Mouse (Mus musculus) neural tube, embryonic 12.5 days (tissue): ENCODE measurements around the gene Tecpr2. TPM values are rescaled to one million over a fixed set of nuclear protein-coding genes. Genes with fewer than 3 reads are reported as not detected.

ENCODE experiments used
- ATAC-seq: fragments of 200-750 bp; cut with Nextera tagmentation; 2 replicates; pipeline ENCODE4 v1.8.0; 2017; ENCODE audit warnings: low read depth, mild to moderate bottlenecking, moderate TSS enrichment, moderate library complexity; ENCODE audit not compliant: low FRiP score
- H3K27ac ChIP-seq: fragments of 300-500 bp; sonication (generic); 2 replicates; pipeline ENCODE4 v1.5.1; 2016
- H3K27me3 ChIP-seq: fragments of 300-500 bp; sonication (generic); replicated peaks from 2 replicates; pipeline ENCODE4 v1.6.1; 2016; ENCODE audit warnings: mild to moderate bottlenecking
- H3K36me3 ChIP-seq: fragments of 300-500 bp; sonication (generic); 2 replicates; pipeline ENCODE4 v1.6.1; 2016; ENCODE audit warnings: mild to moderate bottlenecking
- H3K4me1 ChIP-seq: fragments of 300-500 bp; sonication (generic); 2 replicates; pipeline ENCODE4 v1.6.1; 2016
- H3K4me2 ChIP-seq: fragments of 300-500 bp; sonication (generic); replicated peaks from 2 replicates; pipeline ENCODE4 v1.6.1; 2016; ENCODE audit warnings: mild to moderate bottlenecking
- H3K4me3 ChIP-seq: fragments of 300-500 bp; sonication (generic); 2 replicates; pipeline ENCODE4 v1.5.1; 2016
- H3K9ac ChIP-seq: fragments of 300-500 bp; sonication (generic); 2 replicates; pipeline ENCODE4 v1.6.1; 2016; ENCODE audit warnings: mild to moderate bottlenecking
- H3K9me3 ChIP-seq: fragments of 300-500 bp; sonication (generic); 2 replicates; pipeline ENCODE4 v1.6.1; 2016; ENCODE audit warnings: mild to moderate bottlenecking
- WGBS: fragments of 180-500 bp; shearing (Covaris S2); methylation state at CpG from one replicate; pipeline ENCODE4 v1.1.7; 2016; 5-methylcytosine and 5-hydroxymethylcytosine counted together
- polyA plus RNA-seq: library from polyadenylated mRNA; unstranded; fragments of >200 nt; fragmentation: Nextera tagmentation; extraction: Ambion mirVana; gene quantifications from 2 replicates; pipeline ENCODE4 v1.2.1, GENCODE M21; 2016

Tecpr2 gene
- polyA plus RNA-seq, 1 experiment from 2014 or later: 7.6 TPM

GRCm38 (mm10) chr12:110932820-110933219 lies 43.8 kb downstream of the Tecpr2 start:
- Histone ChIP-seq H3K9ac (no peak overlapping the region), H3K27ac (no peak overlapping the region), H3K4me1 (no peaks in the 10 kb centered on the region), H3K27me3 (no peaks in the 10 kb centered on the region), H3K4me3 (no peak overlapping the region), H3K9me3 (no peaks in the 10 kb centered on the region), H3K4me2 (no peak overlapping the region), H3K36me3 (peaks cover 34% of the 10 kb centered on the region)
- 80% methylated on average over 5 of the region's 5 CpGs for WGBS
- ATAC-seq: no peak

- Histone ChIP-seq H3K27me3 (no peaks in the 10 kb centered on the region), H3K9ac (no peak overlapping the region), H3K36me3 (peaks cover 58% of the 10 kb centered on the region), H3K4me2 (no peak overlapping the region), H3K4me1 (no peaks in the 10 kb centered on the region), H3K27ac (no peak overlapping the region), H3K9me3 (no peaks in the 10 kb centered on the region), H3K4me3 (no peak overlapping the region)
- 63% methylated on average over 9 of the region's 9 CpGs for WGBS
- ATAC-seq: peak; percentile 81
These were observed 47.0 kb downstream of the Tecpr2 start for GRCm38 (mm10) chr12:110935983-110936620.

GRCm38 (mm10) chr12:110937496-110937895 lies 48.4 kb downstream of the Tecpr2 start:
- peaks cover 55% of the 10 kb centered on the region for H3K36me3 ChIP-seq
- WGBS: 93% methylated on average over 5 of the region's 5 CpGs
- ATAC-seq: no peak

GRCm38 (mm10) chr12:110939385-110939784 lies 50.3 kb downstream of the Tecpr2 start:
- 98% methylated on average over 5 of the region's 5 CpGs for WGBS
- Histone ChIP-seq H3K9me3 (no peaks in the 10 kb centered on the region), H3K4me2 (no peak overlapping the region), H3K4me1 (no peaks in the 10 kb centered on the region), H3K36me3 (peaks cover 46% of the 10 kb centered on the region), H3K4me3 (no peak overlapping the region), H3K27ac (no peak overlapping the region), H3K27me3 (no peaks in the 10 kb centered on the region), H3K9ac (no peak overlapping the region)
- no peak for ATAC-seq

More at GRCm38 (mm10) chr12:110937496-110937895, 48.4 kb downstream of the Tecpr2 start:
- H3K4me2 ChIP-seq: no peak overlapping the region
- no peaks in the 10 kb centered on the region for H3K4me1 ChIP-seq
- no peak overlapping the region for H3K27ac ChIP-seq
- no peaks in the 10 kb centered on the region for H3K27me3 ChIP-seq
- no peak overlapping the region for H3K9ac ChIP-seq
- H3K9me3 ChIP-seq: no peaks in the 10 kb centered on the region
- no peak overlapping the region for H3K4me3 ChIP-seq

- H3K4me1 ChIP-seq: no peaks in the 10 kb centered on the region
- H3K36me3 ChIP-seq: peaks cover 55% of the 10 kb centered on the region
- no peaks in the 10 kb centered on the region for H3K27me3 ChIP-seq
- no peak for ATAC-seq
- H3K4me2 ChIP-seq: no peak overlapping the region
- no peak overlapping the region for H3K4me3 ChIP-seq
- 89% methylated on average over 3 of the region's 3 CpGs for WGBS
- H3K9ac ChIP-seq: no peak overlapping the region
- H3K9me3 ChIP-seq: no peaks in the 10 kb centered on the region
- no peak overlapping the region for H3K27ac ChIP-seq
These were observed 51.8 kb downstream of the Tecpr2 start for GRCm38 (mm10) chr12:110940869-110941268.

- Histone ChIP-seq H3K36me3 (peaks cover 46% of the 10 kb centered on the region), H3K4me3 (no peak overlapping the region), H3K9ac (no peak overlapping the region), H3K27me3 (no peaks in the 10 kb centered on the region), H3K9me3 (no peaks in the 10 kb centered on the region), H3K4me2 (no peak overlapping the region), H3K4me1 (no peaks in the 10 kb centered on the region), H3K27ac (no peak overlapping the region)
- ATAC-seq: no peak
- WGBS: 94% methylated on average over 7 of the region's 7 CpGs
These were observed 57.2 kb downstream of the Tecpr2 start for GRCm38 (mm10) chr12:110946216-110946615.

- Histone ChIP-seq H3K36me3 (peaks cover 31% of the 10 kb centered on the region; the same call in 1 of the 2 replicates), H3K9ac (no peak overlapping the region), H3K4me2 (no peak overlapping the region), H3K9me3 (no peaks in the 10 kb centered on the region), H3K4me3 (no peak overlapping the region), H3K27me3 (no peaks in the 10 kb centered on the region), H3K27ac (no peak overlapping the region), H3K4me1 (no peaks in the 10 kb centered on the region)
- ATAC-seq: no peak
- 93% methylated on average over 6 of the region's 6 CpGs for WGBS
These were observed 59.2 kb downstream of the Tecpr2 start for GRCm38 (mm10) chr12:110948082-110948909.

- Histone ChIP-seq H3K9me3 (no peaks in the 10 kb centered on the region), H3K36me3 (peaks cover 31% of the 10 kb centered on the region; the same call in 1 of the 2 replicates), H3K4me1 (no peaks in the 10 kb centered on the region), H3K27me3 (no peaks in the 10 kb centered on the region), H3K4me3 (no peak overlapping the region), H3K27ac (no peak overlapping the region), H3K9ac (no peak overlapping the region), H3K4me2 (no peak overlapping the region)
- WGBS: 95% methylated on average over 3 of the region's 3 CpGs
- no peak for ATAC-seq
These were observed 59.8 kb downstream of the Tecpr2 start for GRCm38 (mm10) chr12:110948910-110949201.

GRCm38 (mm10) chr12:110949410-110949809 lies 60.3 kb downstream of the Tecpr2 start:
- no peak for ATAC-seq
- Histone ChIP-seq H3K4me2 (no peak overlapping the region), H3K9ac (no peak overlapping the region), H3K27ac (no peak overlapping the region), H3K4me3 (no peak overlapping the region), H3K27me3 (no peaks in the 10 kb centered on the region), H3K36me3 (peaks cover 29% of the 10 kb centered on the region; the same call in 1 of the 2 replicates), H3K4me1 (no peaks in the 10 kb centered on the region), H3K9me3 (no peaks in the 10 kb centered on the region)
- 89% methylated on average over 1 of the region's 1 CpGs for WGBS

GRCm38 (mm10) chr12:110950151-110950550 lies 61.1 kb downstream of the Tecpr2 start:
- Histone ChIP-seq H3K4me2 (no peak overlapping the region), H3K36me3 (peaks cover 27% of the 10 kb centered on the region; the same call in 1 of the 2 replicates)
- 78% methylated on average over 4 of the region's 4 CpGs for WGBS

GRCm38 (mm10) chr12:110951236-110951635 lies 62.2 kb downstream of the Tecpr2 start:
- Histone ChIP-seq H3K27me3 (no peaks in the 10 kb centered on the region), H3K9ac (no peak overlapping the region), H3K27ac (no peak overlapping the region), H3K36me3 (peaks cover 27% of the 10 kb centered on the region), H3K4me3 (no peak overlapping the region), H3K4me1 (no peaks in the 10 kb centered on the region), H3K9me3 (no peaks in the 10 kb centered on the region), H3K4me2 (no peak overlapping the region)
- 82% methylated on average over 7 of the region's 7 CpGs for WGBS
- no peak for ATAC-seq

More at GRCm38 (mm10) chr12:110950151-110950550, 61.1 kb downstream of the Tecpr2 start:
- Histone ChIP-seq H3K4me1 (no peaks in the 10 kb centered on the region), H3K27ac (no peak overlapping the region), H3K9ac (no peak overlapping the region), H3K4me3 (no peak overlapping the region), H3K27me3 (no peaks in the 10 kb centered on the region), H3K9me3 (no peaks in the 10 kb centered on the region)
- no peak for ATAC-seq

GRCm38 (mm10) chr12:110952628-110953385 lies 63.7 kb downstream of the Tecpr2 start:
- no peak overlapping the region for H3K27ac ChIP-seq
- H3K9me3 ChIP-seq: no peaks in the 10 kb centered on the region
- no peak for ATAC-seq
- H3K4me1 ChIP-seq: no peaks in the 10 kb centered on the region
- no peak overlapping the region for H3K9ac ChIP-seq
- H3K4me3 ChIP-seq: no peak overlapping the region
- H3K27me3 ChIP-seq: no peaks in the 10 kb centered on the region
- WGBS: 83% methylated on average over 6 of the region's 6 CpGs
- peaks cover 29% of the 10 kb centered on the region for H3K36me3 ChIP-seq
- H3K4me2 ChIP-seq: no peak overlapping the region
